Mouse (Mus musculus): ENCODE data around the gene Depdc5. TPM values are rescaled to one million over a fixed set of nuclear protein-coding genes. Genes with fewer than 3 reads are reported as not detected.

The Depdc5 gene
- polyA plus RNA-seq (2014; fragmentation: Illumina TruSeq; extraction: RNeasy Lipid Tissue Mini Kit (QIAGEN cat#74804); ENCODE audit: low replicate concordance): 22.4 TPM

DNA sequence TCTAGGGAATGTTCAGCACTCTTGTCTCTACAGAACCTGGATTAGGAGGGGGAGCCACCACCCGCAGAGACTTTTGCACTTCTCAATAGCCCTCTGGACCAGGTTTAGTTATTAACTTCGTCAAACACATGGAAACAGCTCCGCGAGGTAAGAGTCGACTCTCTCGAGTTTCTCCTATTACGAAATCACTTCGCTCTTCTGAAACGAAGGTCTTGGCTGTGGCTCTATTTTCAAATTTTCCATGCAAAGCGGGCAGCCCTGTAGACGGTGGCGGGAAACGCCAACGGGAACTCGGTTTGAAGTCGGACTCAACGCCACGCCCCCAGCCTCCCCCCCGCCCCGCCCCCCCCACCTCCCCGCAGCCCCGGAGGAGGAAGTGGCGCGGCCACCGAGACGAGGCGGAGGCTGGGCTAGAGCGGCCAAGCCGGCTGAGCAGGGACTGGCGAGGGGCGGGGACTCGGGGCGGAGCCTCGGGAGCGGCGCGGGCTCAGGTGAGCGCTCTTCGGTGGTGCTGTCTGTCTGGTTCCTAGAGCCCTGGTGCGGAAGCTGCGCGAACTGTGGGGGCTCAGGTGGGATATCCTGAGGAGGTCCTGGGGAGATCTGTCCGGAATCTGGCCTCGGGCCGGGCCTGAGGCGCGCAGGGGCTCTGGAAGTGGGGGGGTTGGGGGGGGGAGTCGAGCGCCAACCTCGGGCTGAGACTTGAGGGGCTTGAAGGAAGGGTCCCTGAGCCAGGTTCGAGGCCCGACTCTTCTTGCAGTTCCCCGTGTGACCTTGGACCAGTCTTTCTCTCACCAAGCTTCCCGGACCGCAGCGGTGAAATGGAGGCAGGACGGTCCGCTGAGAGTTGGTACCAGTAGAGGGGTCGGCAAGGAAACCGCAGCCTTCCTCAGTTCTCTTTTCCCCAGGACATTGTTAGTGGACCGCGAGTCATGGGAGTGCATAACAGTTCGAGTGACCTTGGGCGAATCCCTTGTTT is at the start of gene Depdc5:
Gene Depdc5 (plus strand): TSS at position 449 of the 976 bp plus-strand sequence.

DNA sequence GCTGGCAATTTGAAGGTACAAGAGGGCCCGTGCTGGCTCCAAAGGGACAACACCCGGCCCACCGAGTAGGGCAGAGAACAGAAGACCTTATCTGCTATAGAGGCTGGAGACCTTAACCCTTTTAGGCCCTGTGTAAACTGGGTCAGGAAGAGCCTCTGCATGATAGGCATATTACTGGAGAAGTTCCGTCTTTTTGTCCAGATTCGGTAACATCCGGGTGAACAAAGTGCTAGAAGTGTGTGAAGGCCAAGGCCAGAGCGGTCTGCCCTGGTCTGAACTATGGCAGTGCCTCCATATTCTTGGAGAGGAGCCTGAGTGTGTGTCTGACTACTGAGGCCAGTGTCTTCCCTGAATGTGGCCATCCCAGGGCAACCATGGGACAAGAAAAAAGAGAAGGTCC is 36.5 kb upstream of the Depdc5 start, which contains the start of gene Gm20671:
Gene Gm20671 (minus strand): TSS at position 101 of the 400 bp plus-strand sequence.

DNA sequence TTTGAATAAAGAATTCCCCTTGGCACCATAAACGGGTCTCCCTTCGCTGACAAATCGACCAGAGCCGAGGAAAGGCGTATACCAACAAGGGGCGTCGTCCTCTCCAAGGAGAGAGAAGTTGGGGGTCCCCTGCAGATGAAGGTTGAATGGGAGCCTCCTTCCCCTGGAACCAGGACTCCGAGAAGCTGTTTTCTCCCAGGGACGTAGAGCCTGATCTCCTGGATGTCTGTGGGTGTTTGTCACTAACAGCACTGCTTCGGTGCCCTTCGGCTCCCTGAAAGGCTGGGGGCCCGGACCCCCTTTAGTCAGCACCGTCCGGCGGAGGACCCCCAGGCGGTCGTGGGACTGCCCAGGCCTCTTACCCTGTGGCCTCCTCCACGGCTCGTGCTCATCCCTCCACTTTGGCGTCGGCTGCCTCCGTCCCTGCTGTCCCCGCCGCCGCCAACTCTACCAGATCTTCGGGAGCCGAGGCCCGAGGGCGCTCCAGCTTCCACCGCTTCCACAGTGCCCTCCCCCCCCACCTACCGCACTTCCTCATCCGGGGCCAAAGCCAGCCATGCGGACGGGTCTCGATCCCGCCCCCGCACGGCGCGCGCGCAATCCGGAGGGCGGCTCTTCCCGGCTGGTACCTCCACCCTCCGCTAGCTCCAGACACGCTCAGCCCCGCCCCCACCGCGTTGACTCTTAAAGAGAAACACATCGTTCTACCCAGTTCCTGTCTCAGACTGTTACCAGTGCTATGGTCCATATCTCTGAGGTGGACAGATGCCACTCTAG is 9.6 kb upstream of the Depdc5 start, which contains the start of gene Prr14l:
Gene Prr14l (minus strand): TSS at position 526 of the 777 bp plus-strand sequence.

DNA sequence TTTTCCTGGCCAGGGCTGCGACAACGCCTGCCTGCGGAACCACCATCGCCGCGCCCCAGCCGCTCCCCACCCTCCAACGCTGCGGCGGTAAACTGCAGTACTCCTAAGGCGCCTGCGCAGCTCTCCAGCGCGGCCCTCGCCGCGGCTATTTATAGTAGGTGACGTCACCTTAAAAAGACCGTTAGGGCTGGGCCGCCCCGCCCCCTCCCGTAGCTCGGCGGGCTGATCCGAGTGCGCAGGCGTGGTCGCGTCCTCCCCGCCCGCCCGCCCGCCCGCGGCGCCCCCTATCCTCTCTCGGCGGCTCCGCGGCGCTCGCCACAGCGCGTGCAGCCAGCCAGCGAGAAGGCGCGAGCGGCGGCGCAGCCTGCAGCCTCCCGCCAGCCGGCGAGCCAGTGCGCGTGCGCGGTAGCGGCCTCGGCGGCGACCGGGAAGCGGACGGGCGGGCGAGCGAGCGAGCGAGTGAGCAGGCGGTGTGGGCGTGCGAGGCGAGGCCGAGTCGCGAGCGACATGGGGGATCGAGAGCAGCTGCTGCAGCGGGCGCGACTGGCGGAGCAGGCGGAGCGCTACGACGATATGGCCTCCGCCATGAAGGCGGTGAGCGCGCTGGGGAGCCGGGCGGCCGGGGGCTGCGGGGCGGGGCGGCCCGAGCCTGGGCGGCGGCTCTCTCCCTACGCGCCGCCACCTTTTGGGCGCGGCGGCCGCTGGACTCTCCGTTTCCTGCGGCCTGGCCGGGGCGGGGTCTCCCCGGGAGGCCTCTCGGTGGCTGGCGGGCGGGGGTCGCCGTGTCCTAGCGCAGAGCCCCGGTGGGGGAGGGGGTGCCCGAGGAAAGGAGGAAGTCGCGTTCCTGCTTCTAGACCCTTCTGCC is 155.3 kb downstream of the Depdc5 start, which contains the start of gene Ywhah:
Gene Ywhah (plus strand): TSS at position 256 of the 865 bp plus-strand sequence.

Other genes with a start within 250 kb of the Depdc5 start
- gene Pisd, start 78.1 kb upstream of the Depdc5 start, polyA plus RNA-seq (2014; fragmentation: Illumina TruSeq; extraction: RNeasy Lipid Tissue Mini Kit (QIAGEN cat#74804); ENCODE audit: low replicate concordance): 22.1 TPM
- gene Gm20671, start 36.6 kb upstream of the Depdc5 start, polyA plus RNA-seq (2014; fragmentation: Illumina TruSeq; extraction: RNeasy Lipid Tissue Mini Kit (QIAGEN cat#74804); ENCODE audit: low replicate concordance): not detected
- 10.4 TPM for gene Prr14l, start 9.4 kb upstream of the Depdc5 start, polyA plus RNA-seq (2014; fragmentation: Illumina TruSeq; extraction: RNeasy Lipid Tissue Mini Kit (QIAGEN cat#74804); ENCODE audit: low replicate concordance)
- 430 TPM for gene Ywhah, start 155.1 kb downstream of the Depdc5 start, polyA plus RNA-seq (2014; fragmentation: Illumina TruSeq; extraction: RNeasy Lipid Tissue Mini Kit (QIAGEN cat#74804); ENCODE audit: low replicate concordance)
- gene Slc5a1, start 240.5 kb downstream of the Depdc5 start, polyA plus RNA-seq (2014; fragmentation: Illumina TruSeq; extraction: RNeasy Lipid Tissue Mini Kit (QIAGEN cat#74804); ENCODE audit: low replicate concordance): 1,262 TPM

Measured in small intestine, adult 10 weeks (tissue).